Mouse (Mus musculus) adrenal gland, adult (tissue): ENCODE data around the gene Krt25.

Experiments used
- DNase-seq, 2 experiments: peaks; one replicate each; pipeline ENCODE4 v3.0.0; 2022 to 2023; ENCODE audit warnings: low spot score in 1 of 2; ENCODE audit not compliant: inconsistent age in 2 of 2

The Krt25 gene

GRCm38 (mm10) chr11:99322851-99323250, at the start of gene Krt25:
Gene Krt25 (minus strand): TSS chr11:99322951.
- DNase-seq = no peak

GRCm38 (mm10) chr11:99369853-99370451, 47.2 kb upstream of the Krt25 start:
- DNase-seq = peak in 1 of 2 experiments; percentile 25

GRCm38 (mm10) chr11:99369229-99369628, 46.5 kb upstream of the Krt25 start:
- peak in 1 of 2 experiments; percentile 41 for DNase-seq

GRCm38 (mm10) chr11:99366791-99367190, 44.0 kb upstream of the Krt25 start:
- DNase-seq = peak in 1 of 2 experiments; percentile 57

GRCm38 (mm10) chr11:99364412-99364811, 41.7 kb upstream of the Krt25 start:
- DNase-seq = peak in 1 of 2 experiments; percentile 63

GRCm38 (mm10) chr11:99361423-99361822, 38.7 kb upstream of the Krt25 start:
- no peak for DNase-seq

GRCm38 (mm10) chr11:99351004-99351403, 28.3 kb upstream of the Krt25 start, which contains the start of gene Krt27:
Gene Krt27 (minus strand): TSS chr11:99351104.
- no peak for DNase-seq

GRCm38 (mm10) chr11:99339299-99339847, 16.6 kb upstream of the Krt25 start:
- DNase-seq = no peak

- DNase-seq = no peak
Measured at GRCm38 (mm10) chr11:99337866-99338265, 15.1 kb upstream of the Krt25 start, which contains the start of gene Krt26. Gene Krt26 (minus strand): TSS chr11:99337966.

- no peak for DNase-seq
Measured at GRCm38 (mm10) chr11:99333426-99333825, 10.7 kb upstream of the Krt25 start.

GRCm38 (mm10) chr11:99329655-99330054, 6.9 kb upstream of the Krt25 start:
- DNase-seq = no peak

GRCm38 (mm10) chr11:99321094-99321493, 1.7 kb downstream of the Krt25 start:
- no peak for DNase-seq

GRCm38 (mm10) chr11:99319127-99319526, 3.6 kb downstream of the Krt25 start:
- DNase-seq = no peak

GRCm38 (mm10) chr11:99316543-99316942, 6.2 kb downstream of the Krt25 start:
- DNase-seq = no peak

GRCm38 (mm10) chr11:99314594-99314993, 8.2 kb downstream of the Krt25 start:
- DNase-seq = no peak

GRCm38 (mm10) chr11:99310882-99311281, 11.9 kb downstream of the Krt25 start:
- DNase-seq = peak in 1 of 2 experiments; percentile 43

GRCm38 (mm10) chr11:99307579-99307978, 15.2 kb downstream of the Krt25 start:
- peak; percentile 31 to 84 for DNase-seq

- DNase-seq = no peak
Measured at GRCm38 (mm10) chr11:99295039-99295438, 27.7 kb downstream of the Krt25 start.

GRCm38 (mm10) chr11:99292846-99293245, 29.9 kb downstream of the Krt25 start:
- DNase-seq = peak; percentile 24 to 75

- DNase-seq = no peak
Measured at GRCm38 (mm10) chr11:99284833-99285312, 37.9 kb downstream of the Krt25 start, which contains the start of gene Krt24. Gene Krt24 (minus strand): TSS chr11:99285262.

- DNase-seq = no peak
Measured at GRCm38 (mm10) chr11:99284011-99284410, 38.7 kb downstream of the Krt25 start.

GRCm38 (mm10) chr11:99283334-99283733, 39.4 kb downstream of the Krt25 start:
- DNase-seq = no peak
